Mouse (Mus musculus): ENCODE data around the gene Med24. TPM values are rescaled to one million over a fixed set of nuclear protein-coding genes. Genes with fewer than 3 reads are reported as not detected.
"Not testable (repeated sequence)": the region's sequence is repeated elsewhere in the genome, so short reads cannot be mapped to it uniquely, and the experiment has no call there.

The Med24 gene
- polyA plus RNA-seq, 1 experiment from 2014 or later, result 64.7 TPM

DNA sequence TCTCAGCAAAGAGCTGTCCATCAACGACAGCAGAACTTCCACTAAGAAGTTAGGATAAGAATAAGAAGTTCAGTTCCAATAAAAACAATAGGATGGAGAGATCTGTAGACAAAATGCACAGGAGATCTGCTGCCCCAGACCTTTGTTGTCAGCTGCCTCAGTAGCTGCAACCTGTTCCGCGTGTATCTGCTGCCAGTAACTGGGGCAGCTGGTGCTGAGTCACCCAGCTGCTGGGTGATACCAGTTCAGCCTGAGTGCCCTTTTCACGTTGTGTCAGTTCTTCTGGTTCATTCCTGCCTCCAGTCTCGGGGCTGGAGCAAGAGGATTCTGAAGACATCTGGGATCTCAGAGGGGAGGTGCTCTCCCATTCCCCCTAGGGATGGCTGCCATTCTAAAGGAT, 57.4 kb downstream of the Med24 start:
- Histone ChIP-seq H3K36me3 (no peaks in the 10 kb centered on the region), H3K9me3 (replicated peaks) (no peaks in the 10 kb centered on the region), H3K4me2 (no peak overlapping the region), H3K4me3 (replicated peaks) (no peak overlapping the region), H3K27ac (no peak overlapping the region), H3K27me3 (peaks cover 40% of the 10 kb centered on the region), H3K9ac (no peak overlapping the region), H3K4me1 (peaks cover 12% of the 10 kb centered on the region)
- ATAC-seq (replicated peaks; ENCODE audit: low FRiP score), result no peak
- 52% methylated on average over 5 of the region's 5 CpGs for WGBS

GRCm38 (mm10) chr11:98671284-98671815, 57.9 kb downstream of the Med24 start:
- WGBS, result 74% methylated on average over 3 of the region's 3 CpGs
- no peak for ATAC-seq (replicated peaks; ENCODE audit: low FRiP score)
- Histone ChIP-seq H3K9ac (no peak overlapping the region), H3K4me3 (replicated peaks) (no peak overlapping the region), H3K9me3 (replicated peaks) (no peaks in the 10 kb centered on the region), H3K36me3 (no peaks in the 10 kb centered on the region), H3K4me1 (peaks cover 10% of the 10 kb centered on the region), H3K27ac (no peak overlapping the region), H3K27me3 (peaks cover 40% of the 10 kb centered on the region), H3K4me2 (no peak overlapping the region)

DNA sequence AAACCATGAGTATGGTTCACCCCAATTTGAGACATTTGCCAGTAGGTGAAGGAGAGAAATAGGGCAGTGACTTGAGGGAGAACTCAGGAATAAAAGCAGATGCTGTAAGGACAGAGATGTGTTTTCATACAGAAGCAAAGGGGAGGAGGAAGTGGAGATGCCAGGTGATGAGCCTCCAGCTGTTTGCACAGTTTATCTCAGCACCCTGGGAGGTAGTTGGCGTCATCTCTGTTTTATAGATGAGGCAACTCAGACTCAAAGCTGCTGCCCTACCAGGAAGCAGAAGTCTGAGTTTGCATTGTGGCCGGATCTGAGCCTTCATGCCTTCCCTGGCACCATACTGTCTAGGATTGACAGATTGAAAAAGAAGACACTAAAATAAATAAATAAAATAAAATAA, 60.3 kb downstream of the Med24 start:
- Histone ChIP-seq H3K27me3 (peaks cover 43% of the 10 kb centered on the region), H3K9ac (no peak overlapping the region), H3K36me3 (no peaks in the 10 kb centered on the region), H3K4me1 (0 out of 2 replicates have a peak, but pooled peaks cover 2% of the 10 kb centered on the region), H3K9me3 (replicated peaks) (no peaks in the 10 kb centered on the region), H3K4me3 (replicated peaks) (no peak overlapping the region), H3K27ac (no peak overlapping the region), H3K4me2 (no peak overlapping the region)
- WGBS, result 58% methylated on average over 2 of the region's 2 CpGs
- ATAC-seq (replicated peaks; ENCODE audit: low FRiP score), result no peak

DNA sequence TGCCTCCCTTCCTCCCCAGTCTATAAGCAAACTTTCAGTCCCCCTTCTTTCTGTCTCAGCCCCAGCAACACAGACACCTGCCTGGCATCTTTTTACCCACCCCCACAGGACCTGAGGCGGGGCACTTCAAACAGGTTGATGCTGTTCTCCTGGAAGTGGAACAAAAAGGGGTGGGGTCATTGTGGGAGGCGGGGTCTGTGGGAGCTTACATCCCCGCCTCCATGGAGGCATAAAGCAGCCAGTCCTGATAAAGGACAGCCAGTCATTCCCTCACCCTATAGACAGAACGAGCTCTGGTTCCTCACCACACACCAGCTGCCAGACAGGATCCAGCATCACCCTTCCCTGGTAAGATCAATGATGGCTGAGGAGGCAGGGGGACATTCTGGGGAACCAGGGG, 65.1 kb downstream of the Med24 start, which contains the start of gene Gsdma:
TSS of gene Gsdma (plus strand) at position 261 of the 400 bp plus-strand sequence.
- H3K4me1 ChIP-seq, result peaks cover 6% of the 10 kb centered on the region
- ATAC-seq (replicated peaks; ENCODE audit: low FRiP score), result no peak
- peaks cover 26% of the 10 kb centered on the region for H3K27me3 ChIP-seq
- H3K4me3 ChIP-seq (replicated peaks), result no peak within 1 kb of the TSS
- H3K4me2 ChIP-seq, result no peak within 1 kb of the TSS
- H3K9ac ChIP-seq, result no peak within 1 kb of the TSS
- H3K9me3 ChIP-seq (replicated peaks), result no peaks in the 10 kb centered on the region
- H3K27ac ChIP-seq, result no peak within 1 kb of the TSS
- 27% methylated on average over 4 of the region's 4 CpGs for WGBS
- H3K36me3 ChIP-seq, result no peaks in the 10 kb centered on the region

DNA sequence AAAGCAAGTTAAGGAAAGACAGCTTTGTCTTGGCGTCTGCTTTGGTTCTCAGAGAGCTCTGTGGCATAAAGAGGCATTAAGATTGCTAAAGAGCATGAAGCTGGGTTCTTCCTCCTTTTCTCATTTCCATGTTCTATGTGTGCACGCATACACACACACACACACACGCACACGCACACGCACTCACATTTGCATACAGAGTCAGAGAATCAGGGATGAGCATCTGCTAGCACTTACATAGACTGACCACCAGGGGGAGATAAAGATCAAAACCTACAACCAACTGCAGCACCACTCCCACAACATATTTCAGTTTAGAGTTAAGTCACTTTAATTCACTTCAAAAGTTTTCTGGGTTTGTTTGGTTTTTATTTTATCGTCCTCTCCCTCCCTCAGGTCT, 68.7 kb downstream of the Med24 start:
- H3K4me1 ChIP-seq, result peaks cover 6% of the 10 kb centered on the region
- H3K27me3 ChIP-seq, result 0 out of 2 replicates have a peak, but pooled peaks cover 7% of the 10 kb centered on the region
- 9% methylated on average over 6 of the region's 6 CpGs for WGBS
- no peaks in the 10 kb centered on the region for H3K9me3 ChIP-seq (replicated peaks)
- no peaks in the 10 kb centered on the region for H3K36me3 ChIP-seq
- H3K4me2 ChIP-seq, result peak overlapping the region; percentile 33
- no peak overlapping the region for H3K9ac ChIP-seq
- H3K4me3 ChIP-seq (replicated peaks), result no peak overlapping the region
- H3K27ac ChIP-seq, result no peak overlapping the region
- no peak; the same call in 1 of the 2 replicates for ATAC-seq (replicated peaks; ENCODE audit: low FRiP score)

GRCm38 (mm10) chr11:98655076-98655475, 74.2 kb downstream of the Med24 start:
- not testable (repeated sequence) for ATAC-seq (replicated peaks; ENCODE audit: low FRiP score); H3K9ac ChIP-seq; H3K27ac ChIP-seq; H3K36me3 ChIP-seq; H3K9me3 ChIP-seq (replicated peaks); H3K4me3 ChIP-seq (replicated peaks); H3K4me2 ChIP-seq; H3K4me1 ChIP-seq
- WGBS, result 17% methylated on average over 7 of the region's 7 CpGs
- peaks cover 14% of the 10 kb centered on the region; the same call in 1 of the 2 replicates for H3K27me3 ChIP-seq

Other genes with a start within 250 kb of the Med24 start
- 0.43 and 0.44 TPM in 2 replicates for gene Ikzf3, start 183.4 kb downstream of the Med24 start, polyA plus RNA-seq (2015; fragmentation: Nextera tagmentation; extraction: Ambion mirVana)
- 0.12 and 0.27 TPM in 2 replicates for gene Zpbp2, start 178.3 kb downstream of the Med24 start, polyA plus RNA-seq (2015; fragmentation: Nextera tagmentation; extraction: Ambion mirVana)
- 59.4 and 61.1 TPM in 2 replicates for gene Ormdl3, start 142.1 kb downstream of the Med24 start, polyA plus RNA-seq (2015; fragmentation: Nextera tagmentation; extraction: Ambion mirVana)
- gene Lrrc3c, start 131.1 kb downstream of the Med24 start, polyA plus RNA-seq (2015; fragmentation: Nextera tagmentation; extraction: Ambion mirVana), result not detected in 2 replicates
- 1.1 and 1.5 TPM in 2 replicates for gene Gm12355, start 103.8 kb downstream of the Med24 start, polyA plus RNA-seq (2015; fragmentation: Nextera tagmentation; extraction: Ambion mirVana)
- gene Gsdma3, start 103.1 kb downstream of the Med24 start, polyA plus RNA-seq (2015; fragmentation: Nextera tagmentation; extraction: Ambion mirVana), result not detected in 2 replicates
- gene Gsdma2, start 82.7 kb downstream of the Med24 start, polyA plus RNA-seq (2015; fragmentation: Nextera tagmentation; extraction: Ambion mirVana), result not detected in 2 replicates
- gene Gsdma, start 65.1 kb downstream of the Med24 start, polyA plus RNA-seq (2015; fragmentation: Nextera tagmentation; extraction: Ambion mirVana), result 0.06 and 0.13 TPM in 2 replicates
- 262 and 280 TPM in 2 replicates for gene Psmd3, start 46.9 kb downstream of the Med24 start, polyA plus RNA-seq (2015; fragmentation: Nextera tagmentation; extraction: Ambion mirVana)
- 0.23 TPM in 1 of 2 replicates, not detected in the other for gene Csf3, start 28.2 kb downstream of the Med24 start, polyA plus RNA-seq (2015; fragmentation: Nextera tagmentation; extraction: Ambion mirVana)
- 21.7 and 26.9 TPM in 2 replicates for gene Thra, start 11.2 kb upstream of the Med24 start, polyA plus RNA-seq (2015; fragmentation: Nextera tagmentation; extraction: Ambion mirVana)
- 2.0 and 2.3 TPM in 2 replicates for gene Nr1d1, start 45.9 kb upstream of the Med24 start, polyA plus RNA-seq (2015; fragmentation: Nextera tagmentation; extraction: Ambion mirVana)
- 25.1 and 25.8 TPM in 2 replicates for gene Msl1, start 66.1 kb upstream of the Med24 start, polyA plus RNA-seq (2015; fragmentation: Nextera tagmentation; extraction: Ambion mirVana)
- 40.6 and 40.8 TPM in 2 replicates for gene Casc3, start 75.5 kb upstream of the Med24 start, polyA plus RNA-seq (2015; fragmentation: Nextera tagmentation; extraction: Ambion mirVana)
- gene Rapgefl1, start 107.3 kb upstream of the Med24 start, polyA plus RNA-seq (2015; fragmentation: Nextera tagmentation; extraction: Ambion mirVana), result 1.6 and 1.7 TPM in 2 replicates
- 4.2 and 5.2 TPM in 2 replicates for gene Wipf2, start 134.2 kb upstream of the Med24 start, polyA plus RNA-seq (2015; fragmentation: Nextera tagmentation; extraction: Ambion mirVana)
- 36.3 and 39.1 TPM in 2 replicates for gene Cdc6, start 178.4 kb upstream of the Med24 start, polyA plus RNA-seq (2015; fragmentation: Nextera tagmentation; extraction: Ambion mirVana)
- 29.3 and 32.1 TPM in 2 replicates for gene Rara, start 198.4 kb upstream of the Med24 start, polyA plus RNA-seq (2015; fragmentation: Nextera tagmentation; extraction: Ambion mirVana)

All from kidney, embryonic 15.5 days (tissue).